Mouse (Mus musculus): ENCODE measurements around the gene Spg7. TPM values are rescaled to one million over a fixed set of nuclear protein-coding genes. Genes with fewer than 3 reads are reported as not detected.
"Not testable (repeated sequence)": the region's sequence is repeated elsewhere in the genome, so short reads cannot be mapped to it uniquely, and the experiment has no call there.

Gene Spg7
- total RNA-seq, 4 experiments from 2014 or later = 85.0 to 103 (median 86.7) TPM

DNA sequence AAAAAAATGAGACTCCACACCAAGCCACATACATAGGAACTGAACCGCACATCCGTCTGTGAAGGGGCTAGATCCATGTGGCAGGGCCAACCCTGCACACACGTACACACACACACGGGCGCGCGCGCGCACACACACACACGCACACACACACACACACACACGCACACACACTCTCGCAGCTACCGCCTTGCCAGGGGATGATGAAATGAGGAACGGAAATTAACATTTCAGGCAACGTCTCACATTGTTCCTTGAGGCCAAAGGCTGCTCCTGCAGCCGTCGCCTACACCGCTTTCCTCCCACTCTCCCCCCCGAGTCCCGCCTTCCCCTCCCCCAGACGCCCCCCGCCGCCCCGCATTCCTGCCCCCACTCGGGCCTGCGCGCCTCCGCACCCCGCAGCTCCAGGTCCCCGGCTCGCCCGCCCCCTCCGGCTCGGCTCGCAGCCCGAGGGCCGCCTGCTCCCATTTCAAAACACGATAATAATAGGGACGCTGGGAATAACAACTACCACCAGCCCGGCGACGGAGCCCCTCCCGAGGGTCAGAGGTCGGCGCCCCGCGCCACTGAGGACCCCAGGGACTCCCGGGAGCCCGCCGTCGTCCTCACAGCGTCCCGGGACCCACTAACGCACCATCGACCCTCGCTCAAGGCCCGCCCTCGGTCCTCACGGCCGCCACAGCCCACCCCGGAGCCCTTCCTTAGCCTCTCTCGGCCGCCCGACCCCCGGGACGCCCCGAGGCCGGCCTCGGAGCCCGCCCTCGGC lies 21.6 kb upstream of the Spg7 start:
- DNase-seq = peak; percentile 59

DNA sequence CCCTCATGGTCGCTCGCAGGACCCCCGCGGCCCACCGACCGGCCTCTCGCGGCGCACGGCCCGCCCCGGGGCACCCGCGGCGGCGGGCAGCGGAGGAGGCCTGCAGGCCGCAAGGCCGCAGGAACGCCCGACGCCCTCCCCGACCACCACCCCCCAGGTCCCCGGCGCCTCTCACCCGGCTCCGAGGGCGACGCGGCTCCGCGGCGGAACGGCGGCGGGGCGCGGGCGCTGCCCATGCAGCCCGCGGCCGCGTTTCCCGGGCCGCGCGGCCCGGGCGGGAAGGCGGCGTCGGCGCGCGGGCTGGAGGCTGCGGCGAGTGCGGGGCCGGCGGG lies 21.0 kb upstream of the Spg7 start:
- DNase-seq = no peak

DNA sequence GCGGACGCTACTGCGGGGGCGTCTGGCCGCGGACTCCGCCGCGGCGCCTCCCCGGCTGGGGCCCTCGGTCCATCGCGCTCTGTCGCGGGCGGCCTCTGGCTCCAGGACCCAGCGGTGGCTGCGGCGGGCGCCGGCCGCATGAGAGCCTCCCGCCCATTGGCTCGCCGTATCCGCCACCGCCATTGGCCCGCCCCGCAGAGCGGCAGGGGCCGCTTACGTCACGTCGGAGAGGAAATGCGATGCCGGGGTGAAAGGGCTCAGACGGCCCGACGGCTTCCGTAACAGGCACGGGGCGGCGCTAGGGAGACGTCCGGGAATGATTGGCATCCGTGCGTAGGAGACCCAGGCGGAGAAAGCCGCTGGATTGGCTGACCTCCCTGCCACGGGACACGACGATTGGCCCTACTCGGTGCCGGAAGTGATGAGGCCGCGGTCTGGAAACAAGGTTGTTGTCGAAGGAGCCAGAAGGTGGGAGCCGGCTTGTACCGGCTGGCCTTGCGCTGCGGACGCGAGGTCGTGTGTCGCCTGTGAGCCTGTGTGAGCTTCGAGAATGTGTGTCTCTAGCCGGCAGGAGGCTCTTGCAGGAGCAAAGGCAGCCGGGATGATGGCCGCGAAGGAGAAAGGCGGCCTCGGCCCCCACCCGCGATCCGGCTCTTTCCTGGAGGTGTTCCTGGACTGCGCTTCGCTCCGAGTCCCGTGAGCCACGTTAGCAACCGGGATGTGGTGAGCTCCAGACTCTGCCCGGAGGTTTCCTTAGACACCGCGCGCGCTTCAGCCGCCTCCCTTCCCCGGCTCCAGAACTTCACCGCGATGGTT lies 20.4 kb upstream of the Spg7 start, which contains the start of gene Ankrd11:
Gene Ankrd11 (minus strand): TSS at position 120 of the 816 bp plus-strand sequence.
- peak; percentile 100 for DNase-seq

DNA sequence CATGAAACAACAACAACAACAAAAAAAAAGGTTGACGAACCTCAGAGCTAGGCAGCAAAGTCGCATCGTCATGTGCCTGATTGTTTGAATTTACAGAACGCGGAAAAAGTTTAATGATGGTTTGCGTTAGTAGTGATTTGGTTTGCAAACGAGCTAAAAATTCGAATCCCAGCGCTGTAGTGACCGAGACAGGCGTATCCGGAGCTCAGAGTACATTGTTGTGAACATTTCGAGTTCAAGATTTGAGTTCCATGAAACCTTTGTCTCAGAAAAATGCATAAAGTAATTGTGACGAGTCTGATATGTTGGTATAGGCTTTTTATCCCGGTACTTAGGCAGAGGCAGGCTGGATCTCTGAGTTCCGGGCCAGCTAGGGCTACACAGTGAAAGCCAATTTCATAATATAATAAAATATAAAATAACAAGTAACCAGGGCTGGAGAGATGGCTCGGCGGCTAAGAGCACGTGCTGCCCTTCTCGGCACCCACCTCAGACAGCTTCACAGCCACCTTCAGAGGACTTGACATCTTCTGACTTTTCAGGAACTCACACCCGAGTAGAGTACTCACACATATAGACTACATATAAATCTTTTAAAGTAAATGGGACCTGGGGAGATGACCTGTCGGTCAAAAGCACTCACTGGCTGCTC lies 19.6 kb upstream of the Spg7 start:
- no peak for DNase-seq

DNA sequence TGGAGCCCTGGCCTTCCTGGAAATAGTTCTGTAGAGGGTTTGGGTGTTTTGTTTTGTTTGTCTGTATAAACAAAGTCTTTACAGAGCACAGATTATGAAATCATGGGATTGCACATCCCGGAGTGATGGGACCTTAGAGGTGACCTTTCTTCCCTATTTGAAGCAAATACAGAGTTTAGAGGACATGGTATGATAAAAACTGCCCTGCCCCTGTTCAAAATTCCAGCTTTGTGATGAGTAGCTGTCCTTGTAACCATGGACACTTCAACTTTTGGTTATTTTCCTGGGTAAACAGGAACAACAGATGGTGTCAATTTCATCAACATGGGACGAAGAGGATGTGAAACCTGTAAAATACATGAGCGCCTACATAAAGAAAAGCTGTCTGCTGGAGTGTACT lies 18.8 kb upstream of the Spg7 start:
- no peak for DNase-seq

DNA sequence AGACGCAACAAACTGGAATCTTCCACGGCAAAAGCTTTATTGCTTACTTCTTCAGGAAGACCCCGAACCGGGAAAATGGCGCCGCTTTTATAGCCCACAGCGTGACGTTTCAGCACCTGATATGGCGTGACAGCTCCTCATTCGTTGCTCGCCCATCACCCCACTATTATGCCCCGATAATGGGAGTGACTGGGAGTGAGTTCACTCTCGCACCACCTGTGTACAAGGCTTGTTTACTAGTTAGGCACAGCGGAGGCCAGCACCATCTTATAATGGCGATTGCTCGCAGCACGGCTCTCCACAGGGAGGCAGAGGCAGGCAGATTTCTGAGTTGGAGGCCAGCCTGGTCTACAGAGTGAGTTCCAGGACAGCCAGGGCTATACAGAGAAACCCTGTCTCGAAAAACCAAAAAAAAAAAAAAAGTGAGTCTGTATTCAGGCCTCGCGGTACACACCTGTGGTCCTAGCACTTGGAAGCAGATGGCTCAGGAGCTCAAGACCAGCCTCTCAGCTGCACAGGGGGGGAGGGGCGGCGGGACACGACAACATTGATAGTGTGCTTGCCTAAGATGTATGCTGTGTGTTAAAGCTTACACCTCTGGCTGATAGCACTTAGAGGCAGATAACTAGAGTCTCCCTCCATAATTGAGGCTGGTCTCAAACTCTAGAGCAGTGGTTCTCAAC lies 17.9 kb upstream of the Spg7 start:
- not testable (repeated sequence) for DNase-seq

DNA sequence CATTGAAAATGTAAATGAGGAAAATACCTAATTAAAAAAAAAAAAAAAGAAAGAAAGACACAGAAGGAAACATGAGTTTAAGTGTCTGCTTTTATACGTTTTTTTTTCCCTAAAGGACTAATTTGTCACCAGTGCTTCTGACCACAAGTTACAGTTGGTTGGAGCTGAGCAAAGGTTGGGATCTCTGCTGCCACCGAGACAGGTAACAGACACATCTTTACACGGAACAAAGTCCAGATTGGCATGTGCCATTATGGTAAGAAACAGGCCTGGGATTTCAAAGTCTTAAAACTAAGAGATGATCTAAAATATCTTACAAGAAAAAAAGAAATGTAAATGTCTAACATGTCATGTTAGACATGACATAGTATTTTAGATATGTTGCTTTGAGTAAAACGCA lies 16.0 kb upstream of the Spg7 start:
- DNase-seq = no peak

DNA sequence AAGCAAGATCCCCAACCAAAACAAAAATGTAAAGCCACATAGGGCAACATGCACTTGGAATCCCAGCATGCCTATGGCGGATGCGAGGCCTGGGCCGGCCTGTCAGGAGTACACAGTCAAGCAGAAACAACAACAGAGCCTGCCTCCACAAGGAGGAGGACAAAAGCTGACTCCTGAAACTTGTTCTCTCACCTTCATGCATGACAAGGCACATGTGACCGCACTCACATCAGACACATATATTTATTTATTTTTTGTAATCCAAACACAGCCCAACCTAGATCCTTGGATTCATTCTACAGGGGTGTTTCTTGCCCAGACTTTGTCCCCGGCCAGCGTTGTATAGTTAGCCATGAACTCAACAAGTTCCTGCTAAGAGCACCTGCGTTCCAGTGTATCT lies 14.9 kb upstream of the Spg7 start:
- DNase-seq = no peak

DNA sequence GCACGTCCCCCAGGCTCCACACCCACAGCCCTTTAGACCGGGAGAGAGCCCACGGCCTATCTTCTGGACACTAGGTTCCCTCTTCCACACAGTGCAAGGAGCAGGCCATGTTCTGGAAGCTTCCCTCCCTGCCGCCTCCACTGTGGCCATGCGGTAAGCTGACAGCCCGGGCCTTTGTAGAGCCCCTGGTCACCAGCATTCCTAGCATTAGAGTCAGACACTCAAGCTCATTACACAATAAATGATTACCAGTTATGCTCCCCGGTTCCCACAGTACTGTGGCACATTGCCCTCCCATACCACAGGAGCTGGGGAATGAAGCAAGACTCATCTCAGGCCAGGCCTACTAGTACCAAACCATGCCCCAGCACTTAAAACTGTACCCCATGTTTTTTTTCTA lies 14.3 kb upstream of the Spg7 start:
- DNase-seq = no peak

DNA sequence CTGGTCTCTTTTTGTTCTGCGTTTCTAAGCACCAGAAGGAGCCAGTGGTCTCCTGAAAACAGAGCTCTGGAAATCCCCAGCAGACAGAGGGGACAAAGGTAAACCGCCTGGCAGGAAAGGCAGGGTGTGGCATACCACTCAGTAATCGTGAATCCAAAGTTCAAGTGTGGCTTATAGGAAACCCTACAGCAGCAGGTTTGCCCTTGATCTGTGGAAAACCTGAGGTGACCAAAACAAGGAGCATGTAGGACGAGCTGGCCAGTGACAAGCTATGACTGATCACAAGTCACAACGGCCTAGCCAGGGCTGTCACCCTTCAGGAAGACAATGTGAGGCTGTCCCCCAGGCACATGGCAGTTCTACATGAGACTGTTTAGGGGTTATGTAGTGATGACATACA lies 11.3 kb upstream of the Spg7 start:
- DNase-seq = no peak

DNA sequence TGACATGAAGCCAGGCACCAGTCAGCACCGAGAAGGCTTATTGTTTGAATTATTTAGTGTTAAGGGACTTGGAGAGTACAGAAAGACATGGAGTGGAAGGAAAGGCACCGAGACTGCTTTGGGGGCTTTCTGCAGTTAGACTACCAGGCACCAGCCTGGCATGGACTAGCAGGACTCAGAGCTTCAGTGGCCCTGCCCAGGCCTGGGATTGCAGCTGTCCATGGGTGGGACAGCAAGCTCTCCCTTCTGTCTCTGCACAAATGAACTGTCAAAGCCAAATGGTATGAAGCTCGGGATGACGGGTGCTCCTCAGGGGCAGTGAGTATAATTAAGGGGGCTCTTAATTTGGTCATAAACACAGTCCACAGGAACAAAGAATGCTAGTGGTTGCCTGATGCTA lies 1.3 kb downstream of the Spg7 start:
- DNase-seq = no peak

DNA sequence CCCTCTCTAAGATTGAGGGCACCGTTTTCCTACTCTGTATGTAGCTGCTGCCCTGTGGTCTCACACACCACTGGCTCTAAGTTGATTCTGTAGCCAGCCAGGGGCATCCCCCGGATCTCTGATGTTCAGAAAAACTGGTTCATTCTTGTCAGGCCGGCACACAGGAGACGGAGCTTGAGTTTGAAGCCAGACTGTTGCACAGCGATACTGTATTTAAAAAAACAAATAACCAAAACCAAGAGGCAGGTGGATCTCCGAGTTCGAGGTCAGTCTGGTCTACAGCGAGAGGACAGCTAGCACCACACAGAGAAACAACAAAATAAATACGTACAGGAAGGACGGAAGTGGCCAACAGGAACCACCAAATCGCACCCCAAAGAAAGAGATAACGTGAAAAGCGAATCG lies 2.1 kb downstream of the Spg7 start:
- no peak for DNase-seq

DNA sequence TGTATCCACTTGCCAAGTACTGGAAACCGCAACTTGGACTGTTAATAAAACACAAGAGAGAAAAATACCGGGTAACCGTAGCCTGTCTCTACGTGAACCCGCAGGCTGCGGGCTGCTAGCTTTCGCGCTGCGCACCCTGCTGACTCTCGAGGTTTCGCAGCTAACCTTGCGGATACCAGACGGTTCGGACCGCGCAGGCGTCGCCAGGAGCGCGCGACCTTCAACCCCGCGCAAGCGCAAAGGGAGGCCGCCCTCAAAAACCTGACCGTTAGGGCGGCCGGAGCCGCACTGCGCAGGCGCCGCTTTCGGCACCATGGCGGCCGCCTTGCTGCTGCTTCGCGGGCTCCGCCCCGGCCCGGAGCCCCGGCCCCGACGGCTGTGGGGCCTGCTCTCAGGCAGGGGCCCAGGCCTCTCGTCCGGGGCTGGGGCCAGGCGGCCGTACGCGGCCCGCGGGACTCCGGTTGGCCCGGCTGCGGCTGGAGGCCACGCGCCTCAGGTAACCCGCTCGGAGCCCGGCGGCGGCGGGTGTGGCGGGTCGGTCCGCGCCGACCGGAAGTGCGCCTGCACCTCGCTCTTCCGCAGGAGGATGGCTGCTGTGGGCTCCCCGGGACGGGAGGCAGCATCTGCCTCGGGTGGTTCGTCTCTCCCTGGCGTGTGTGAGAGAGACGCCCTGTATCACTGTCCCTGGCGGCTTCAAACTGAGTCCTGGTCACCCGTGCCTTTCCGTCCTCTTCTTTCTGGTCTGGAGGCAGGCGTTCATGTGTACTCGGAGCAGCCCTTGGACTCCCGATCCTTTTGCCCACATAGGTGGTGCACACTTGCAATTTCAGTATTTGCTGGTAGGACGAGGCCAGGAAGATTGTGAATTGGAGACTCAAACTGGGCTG lies 2.7 kb downstream of the Spg7 start:
- DNase-seq = peak; percentile 92

DNA sequence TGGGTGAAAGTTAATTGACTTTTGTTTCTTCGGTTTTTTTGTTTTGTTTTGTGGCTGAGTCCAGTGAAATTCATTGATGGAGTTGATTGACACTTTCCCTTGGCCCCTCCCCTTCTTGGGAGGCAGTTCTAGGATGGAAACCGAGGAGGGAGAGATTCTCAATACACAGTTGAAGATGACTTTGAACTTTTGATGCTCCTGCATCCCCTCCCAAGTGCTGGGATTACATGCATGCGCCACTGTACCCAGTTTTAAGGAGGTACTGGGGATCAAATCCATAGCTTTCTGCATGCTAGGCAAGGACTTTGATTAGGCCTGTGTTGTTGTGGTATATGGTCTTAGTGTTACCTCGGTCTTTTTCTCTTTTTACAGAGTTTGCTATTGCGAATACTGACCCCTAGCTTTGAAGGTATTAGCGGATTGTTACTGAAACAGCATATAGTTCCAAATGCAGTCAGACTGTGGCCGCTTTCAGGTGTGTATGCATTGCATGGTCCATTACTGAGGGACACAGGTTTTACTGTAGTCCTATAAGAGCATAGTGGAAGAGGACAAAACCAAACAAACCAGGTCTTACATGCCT lies 3.5 kb downstream of the Spg7 start:
- DNase-seq = no peak

DNA sequence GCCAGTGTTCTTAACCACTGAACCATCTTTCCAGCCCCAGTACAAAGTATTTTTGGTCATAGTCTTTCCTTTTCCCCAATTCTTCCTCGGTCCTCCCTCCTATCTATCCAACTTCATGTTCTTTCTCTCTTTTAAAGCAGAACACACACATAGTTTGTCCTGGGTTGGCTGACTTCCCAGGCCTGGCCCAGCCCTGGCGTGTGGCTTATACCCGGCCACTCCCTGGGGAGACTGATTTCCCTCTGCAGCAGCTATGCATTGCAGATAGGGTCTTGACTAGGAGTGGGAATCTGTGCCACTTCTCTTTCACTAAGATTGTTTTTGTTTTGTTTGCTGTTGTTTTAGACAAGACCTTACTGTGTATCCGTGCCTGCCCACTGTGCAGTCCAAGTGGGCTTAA lies 8.4 kb downstream of the Spg7 start:
- no peak for DNase-seq

DNA sequence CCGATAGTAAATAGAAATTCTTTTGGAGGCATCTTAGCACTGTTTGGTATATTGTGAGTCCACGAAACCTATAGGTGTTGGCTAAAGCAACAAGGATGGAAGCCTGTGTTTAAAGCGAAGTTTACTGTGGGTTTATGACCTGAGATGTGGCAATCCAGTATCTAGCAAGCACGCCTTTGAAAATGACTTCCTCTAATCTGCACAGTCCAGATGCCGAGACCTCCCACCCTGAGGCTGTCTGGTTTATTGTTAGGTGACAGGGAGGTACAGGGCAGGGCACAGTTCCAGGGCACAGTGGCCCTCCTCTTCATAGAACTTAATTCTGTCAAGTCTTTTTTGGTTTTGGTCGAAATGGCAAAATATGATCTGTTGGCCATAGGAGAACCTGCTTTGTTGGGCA lies 14.5 kb downstream of the Spg7 start:
- no peak for DNase-seq

DNA sequence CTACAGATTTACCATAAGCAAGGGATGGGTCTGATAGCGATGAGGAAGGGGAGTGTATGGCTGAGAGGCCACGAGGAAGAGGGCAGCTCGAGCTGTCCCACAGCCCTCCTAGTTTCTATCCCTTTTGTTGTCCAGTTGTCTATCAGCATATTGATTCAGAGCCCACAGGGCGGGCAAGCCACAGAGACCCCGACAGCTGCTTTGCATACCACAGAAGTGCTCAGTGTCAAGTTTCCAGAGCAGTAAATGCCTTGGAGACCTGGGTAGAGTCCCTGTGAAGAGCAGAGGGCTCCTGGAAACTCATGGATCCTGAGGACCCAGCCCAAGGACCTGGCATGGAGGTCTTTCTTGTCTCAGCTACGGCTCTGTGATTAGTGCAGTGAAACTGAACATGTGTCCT lies 20.3 kb downstream of the Spg7 start:
- DNase-seq = no peak

DNA sequence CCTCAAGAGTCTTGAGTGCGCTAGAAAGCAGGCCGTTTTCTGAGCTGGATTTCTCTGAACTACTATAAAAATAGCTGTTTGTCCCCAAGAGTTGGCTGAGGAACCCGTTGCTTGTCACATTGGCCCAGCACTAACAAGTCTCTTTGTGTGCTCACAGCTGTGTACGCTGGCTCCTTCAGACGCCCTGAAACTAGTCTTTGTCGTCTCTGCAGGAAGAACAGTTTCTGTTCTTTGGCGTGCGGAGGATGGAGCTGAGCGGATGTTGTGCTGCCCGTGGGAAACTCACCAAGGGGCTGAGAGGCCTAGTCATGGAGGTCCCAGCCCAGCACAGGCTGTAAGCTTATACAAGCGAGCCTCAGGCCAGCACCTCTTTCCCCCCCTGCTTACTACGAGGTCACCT lies 20.9 kb downstream of the Spg7 start:
- DNase-seq = no peak

DNA sequence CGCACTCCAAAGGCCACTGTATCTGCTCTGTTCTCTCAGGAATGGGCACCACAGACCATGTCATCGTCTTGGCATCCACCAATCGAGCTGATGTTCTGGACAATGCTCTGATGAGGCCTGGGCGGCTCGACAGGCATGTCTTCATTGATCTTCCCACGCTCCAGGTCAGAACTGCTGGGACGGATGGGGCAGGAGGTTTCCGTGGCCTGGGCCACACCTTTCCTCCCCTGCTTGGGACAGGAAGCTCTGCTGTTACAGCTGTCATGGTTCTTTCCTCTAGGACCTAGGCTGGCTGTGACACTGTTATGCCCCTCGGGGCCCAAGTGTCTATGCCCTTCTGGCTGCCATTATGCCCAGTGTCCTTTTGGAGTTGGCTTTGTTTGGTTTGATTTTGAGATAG lies 24.5 kb downstream of the Spg7 start:
- no peak for DNase-seq

DNA sequence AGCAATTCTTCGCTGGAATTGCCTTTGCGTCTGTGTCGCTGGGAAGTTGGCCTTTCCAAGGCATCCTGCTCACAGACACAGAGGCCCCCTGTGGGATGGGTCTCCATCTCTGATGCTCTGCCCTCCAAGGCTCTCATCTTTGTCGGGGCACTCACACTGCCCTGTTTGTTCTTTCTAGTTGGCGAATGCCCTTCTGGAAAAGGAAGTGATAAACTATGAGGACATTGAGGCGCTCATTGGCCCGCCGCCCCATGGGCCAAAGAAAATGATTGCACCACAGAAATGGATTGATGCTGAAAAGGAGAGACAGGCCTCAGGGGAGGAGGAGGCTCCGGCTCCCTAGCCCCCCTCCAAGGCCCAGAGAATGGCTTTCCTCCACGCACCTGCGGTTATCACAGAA lies 34.5 kb downstream of the Spg7 start:
- DNase-seq = no peak

DNA sequence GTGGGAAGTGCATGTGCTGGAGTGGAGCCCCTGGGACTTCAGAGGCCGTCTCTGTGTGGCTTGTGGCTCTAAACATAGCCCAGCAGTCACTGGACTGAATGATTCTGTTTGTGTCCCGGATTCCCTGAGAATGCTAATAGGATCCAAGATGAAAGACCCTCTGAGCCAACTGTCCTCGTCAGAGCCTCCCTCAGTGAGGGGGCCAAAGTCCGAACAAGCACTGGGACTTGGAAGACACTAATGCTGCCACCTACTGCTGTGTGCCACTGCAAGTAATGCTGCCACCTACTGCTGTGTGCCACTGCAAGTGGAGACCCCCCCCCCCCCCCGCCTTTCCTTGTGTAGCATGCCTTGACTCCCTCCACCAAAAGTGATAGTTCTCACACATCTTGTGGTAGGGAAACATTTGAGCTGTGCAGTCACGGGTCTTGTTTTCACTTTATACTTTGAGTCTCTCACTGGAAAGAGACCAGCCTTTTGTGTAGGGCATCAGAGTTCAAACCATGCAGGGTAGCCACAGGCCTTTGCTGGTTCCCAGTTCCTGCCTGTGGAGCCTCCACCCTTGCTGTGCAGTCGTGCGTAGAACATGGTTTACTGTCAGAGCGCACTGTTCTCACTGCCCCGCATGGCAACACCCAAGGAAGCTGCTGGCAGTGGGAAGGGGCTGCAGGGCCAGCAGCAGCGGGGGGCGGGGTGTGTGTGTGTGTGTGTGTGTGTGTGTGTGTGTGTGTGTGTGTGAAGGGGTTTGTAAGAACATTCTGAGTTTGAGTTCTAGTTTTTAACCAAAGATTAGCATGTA lies 35.2 kb downstream of the Spg7 start:
- no peak for DNase-seq
